Mouse (Mus musculus) hindbrain, embryonic 11.5 days (tissue): ENCODE measurements at regions not wholly inside any gene's neighbourhood (a gene's known extent, or its start where the extent isn't known, plus 50 kb on each side); places are given as distances from the start of the nearest gene placed in this dataset.
A peak's percentile ranks its signal among the peaks of the same experiment; 100 is the strongest.

Experiments
- ATAC-seq: fragments of 200-750 bp; cut with Nextera tagmentation; 2 replicates; pipeline ENCODE4 v1.8.0; 2017; ENCODE audit warnings: mild to moderate bottlenecking, moderate TSS enrichment, moderate library complexity; ENCODE audit not compliant: low FRiP score
- DNase-seq: peaks from one replicate; pipeline ENCODE4 v3.0.0-alpha.2; 2015; ENCODE audit warnings: low spot score
- H3K27ac ChIP-seq: fragments of 300-500 bp; sonication (generic); 2 replicates; pipeline ENCODE4 v1.5.1; 2014; ENCODE audit warnings: mild to moderate bottlenecking, low read depth, low read length
- H3K27me3 ChIP-seq: fragments of 300-500 bp; sonication (generic); 2 replicates; pipeline ENCODE4 v1.6.1; 2014; ENCODE audit warnings: mild to moderate bottlenecking, low read length, moderate library complexity, mixed read lengths; ENCODE audit not compliant: control insufficient read depth, insufficient read depth
- H3K36me3 ChIP-seq: fragments of 300-500 bp; sonication (generic); 2 replicates; pipeline ENCODE4 v1.6.1; 2014; ENCODE audit warnings: mild to moderate bottlenecking, low read length, moderate library complexity, mixed read lengths; ENCODE audit not compliant: control insufficient read depth, insufficient read depth
- H3K4me1 ChIP-seq: fragments of 300-500 bp; sonication (generic); replicated peaks from 2 replicates; pipeline ENCODE4 v1.6.1; 2014; ENCODE audit warnings: low read length, mixed read lengths; ENCODE audit not compliant: control insufficient read depth, insufficient read depth
- H3K4me2 ChIP-seq: fragments of 300-500 bp; sonication (generic); replicated peaks from 2 replicates; pipeline ENCODE4 v1.6.1; 2014; ENCODE audit warnings: mild to moderate bottlenecking, low read depth, low read length
- H3K4me3 ChIP-seq: fragments of 300-500 bp; sonication (generic); 2 replicates; pipeline ENCODE4 v1.5.1; 2014; ENCODE audit warnings: low read depth, low read length
- H3K9ac ChIP-seq: fragments of 300-500 bp; sonication (generic); 2 replicates; pipeline ENCODE4 v1.6.1; 2014; ENCODE audit warnings: low read depth, low read length
- H3K9me3 ChIP-seq: fragments of 300-500 bp; sonication (generic); 2 replicates; pipeline ENCODE4 v1.6.1; 2016; ENCODE audit warnings: low read length; ENCODE audit not compliant: control insufficient read depth
- WGBS: fragments of 180-500 bp; shearing (Covaris S2); extraction: QIAGEN DNeasy Blood & Tissue Kit; methylation state at CpG from one replicate; pipeline ENCODE4 v1.1.7; 2014; 5-methylcytosine and 5-hydroxymethylcytosine counted together

GRCm38 (mm10) chr16:12516834-12517685 is 533.1 kb downstream of the Shisa9 start:
- 78% methylated on average over 8 of the region's 8 CpGs for WGBS
- Histone ChIP-seq H3K9me3 (no peaks in the 10 kb centered on the region), H3K27me3 (no peaks in the 10 kb centered on the region), H3K27ac (no peak overlapping the region), H3K4me1 (no peaks in the 10 kb centered on the region), H3K36me3 (no peaks in the 10 kb centered on the region), H3K4me3 (no peak overlapping the region), H3K4me2 (no peak overlapping the region), H3K9ac (no peak overlapping the region)
- ATAC-seq (no peak), DNase-seq (no peak)

GRCm38 (mm10) chr16:12518264-12518663 is 534.4 kb downstream of the Shisa9 start:
- DNase-seq (no peak), ATAC-seq (no peak)
- Histone ChIP-seq H3K9me3 (no peaks in the 10 kb centered on the region), H3K4me3 (no peak overlapping the region), H3K9ac (no peak overlapping the region), H3K4me2 (no peak overlapping the region), H3K4me1 (no peaks in the 10 kb centered on the region), H3K36me3 (no peaks in the 10 kb centered on the region), H3K27me3 (no peaks in the 10 kb centered on the region), H3K27ac (no peak overlapping the region)
- WGBS = 89% methylated on average over 7 of the region's 7 CpGs

GRCm38 (mm10) chr16:12521711-12522476 is 538.0 kb downstream of the Shisa9 start:
- DNase-seq = no peak
- no peak overlapping the region for H3K9ac ChIP-seq
- WGBS = 88% methylated on average over 3 of the region's 3 CpGs
- no peaks in the 10 kb centered on the region for H3K27me3 ChIP-seq
- ATAC-seq = no peak
- no peak overlapping the region for H3K4me3 ChIP-seq
- H3K36me3 ChIP-seq = no peaks in the 10 kb centered on the region
- no peak overlapping the region for H3K27ac ChIP-seq
- no peaks in the 10 kb centered on the region for H3K9me3 ChIP-seq
- H3K4me2 ChIP-seq = no peak overlapping the region
- no peaks in the 10 kb centered on the region for H3K4me1 ChIP-seq

GRCm38 (mm10) chr16:12548462-12548861 is 561.0 kb upstream of the Ercc4 start:
- Histone ChIP-seq H3K36me3 (no peaks in the 10 kb centered on the region), H3K4me2 (no peak overlapping the region), H3K27me3 (no peaks in the 10 kb centered on the region), H3K4me1 (no peaks in the 10 kb centered on the region), H3K9me3 (no peaks in the 10 kb centered on the region), H3K9ac (no peak overlapping the region), H3K4me3 (no peak overlapping the region), H3K27ac (no peak overlapping the region)
- ATAC-seq = no peak
- no peak for DNase-seq

GRCm38 (mm10) chr16:12588889-12589288 is 520.6 kb upstream of the Ercc4 start:
- DNase-seq (peak; percentile 17), ATAC-seq (no peak)
- no peak overlapping the region for H3K4me3 ChIP-seq
- no peaks in the 10 kb centered on the region for H3K36me3 ChIP-seq
- no peaks in the 10 kb centered on the region for H3K27me3 ChIP-seq
- H3K4me1 ChIP-seq = no peaks in the 10 kb centered on the region
- H3K9me3 ChIP-seq = no peaks in the 10 kb centered on the region
- H3K27ac ChIP-seq = no peak overlapping the region
- H3K4me2 ChIP-seq = no peak overlapping the region
- H3K9ac ChIP-seq = no peak overlapping the region

- no peaks in the 10 kb centered on the region for H3K9me3 ChIP-seq
- DNase-seq = peak; percentile 44
- H3K27me3 ChIP-seq = no peaks in the 10 kb centered on the region
- H3K27ac ChIP-seq = no peak overlapping the region
- no peak overlapping the region for H3K4me3 ChIP-seq
- no peak for ATAC-seq
- WGBS = 71% methylated on average over 6 of the region's 6 CpGs
- H3K9ac ChIP-seq = no peak overlapping the region
- H3K4me1 ChIP-seq = no peaks in the 10 kb centered on the region
- no peak overlapping the region for H3K4me2 ChIP-seq
- H3K36me3 ChIP-seq = no peaks in the 10 kb centered on the region
These were observed 501.2 kb upstream of the Ercc4 start for GRCm38 (mm10) chr16:12608259-12608658.

- no peak overlapping the region for H3K4me3 ChIP-seq
- no peaks in the 10 kb centered on the region for H3K27me3 ChIP-seq
- H3K4me2 ChIP-seq = no peak overlapping the region
- no peak overlapping the region for H3K27ac ChIP-seq
- ATAC-seq (no peak), DNase-seq (no peak)
- 87% methylated on average over 1 of the region's 1 CpGs for WGBS
- H3K36me3 ChIP-seq = no peaks in the 10 kb centered on the region
- no peak overlapping the region for H3K9ac ChIP-seq
- no peaks in the 10 kb centered on the region for H3K9me3 ChIP-seq
- H3K4me1 ChIP-seq = no peaks in the 10 kb centered on the region
These were observed 498.4 kb upstream of the Ercc4 start for GRCm38 (mm10) chr16:12611106-12611505.

- Histone ChIP-seq H3K9ac (no peak overlapping the region), H3K27me3 (no peaks in the 10 kb centered on the region), H3K4me3 (no peak overlapping the region), H3K4me2 (no peak overlapping the region), H3K36me3 (no peaks in the 10 kb centered on the region), H3K27ac (no peak overlapping the region), H3K4me1 (no peaks in the 10 kb centered on the region), H3K9me3 (no peaks in the 10 kb centered on the region)
- no peak for DNase-seq
- ATAC-seq = no peak
- WGBS = 70% methylated on average over 3 of the region's 3 CpGs
These were observed 491.7 kb upstream of the Ercc4 start for GRCm38 (mm10) chr16:12617781-12618180.

- H3K4me1 ChIP-seq = no peaks in the 10 kb centered on the region
- H3K9me3 ChIP-seq = no peaks in the 10 kb centered on the region
- H3K36me3 ChIP-seq = no peaks in the 10 kb centered on the region
- no peak overlapping the region for H3K4me3 ChIP-seq
- H3K9ac ChIP-seq = no peak overlapping the region
- H3K27ac ChIP-seq = no peak overlapping the region
- no peak for ATAC-seq
- DNase-seq = no peak
- H3K27me3 ChIP-seq = no peaks in the 10 kb centered on the region
- H3K4me2 ChIP-seq = no peak overlapping the region
These were observed 477.0 kb upstream of the Ercc4 start for GRCm38 (mm10) chr16:12632533-12632932.
